Mouse (Mus musculus) spleen, embryonic (tissue): ENCODE data around the gene Slc39a13.
"Not testable (repeated sequence)": the region's sequence is repeated elsewhere in the genome, so short reads cannot be mapped to it uniquely, and the experiment has no call there.

ENCODE experiments used
- CTCF ChIA-PET: fragments of 350-600 bp; sonication (Branson Sonifier 250); formaldehyde crosslinking; loops from one replicate; lab custom pipeline; 2022; lab: Charles Lee

Slc39a13 gene

DNA sequence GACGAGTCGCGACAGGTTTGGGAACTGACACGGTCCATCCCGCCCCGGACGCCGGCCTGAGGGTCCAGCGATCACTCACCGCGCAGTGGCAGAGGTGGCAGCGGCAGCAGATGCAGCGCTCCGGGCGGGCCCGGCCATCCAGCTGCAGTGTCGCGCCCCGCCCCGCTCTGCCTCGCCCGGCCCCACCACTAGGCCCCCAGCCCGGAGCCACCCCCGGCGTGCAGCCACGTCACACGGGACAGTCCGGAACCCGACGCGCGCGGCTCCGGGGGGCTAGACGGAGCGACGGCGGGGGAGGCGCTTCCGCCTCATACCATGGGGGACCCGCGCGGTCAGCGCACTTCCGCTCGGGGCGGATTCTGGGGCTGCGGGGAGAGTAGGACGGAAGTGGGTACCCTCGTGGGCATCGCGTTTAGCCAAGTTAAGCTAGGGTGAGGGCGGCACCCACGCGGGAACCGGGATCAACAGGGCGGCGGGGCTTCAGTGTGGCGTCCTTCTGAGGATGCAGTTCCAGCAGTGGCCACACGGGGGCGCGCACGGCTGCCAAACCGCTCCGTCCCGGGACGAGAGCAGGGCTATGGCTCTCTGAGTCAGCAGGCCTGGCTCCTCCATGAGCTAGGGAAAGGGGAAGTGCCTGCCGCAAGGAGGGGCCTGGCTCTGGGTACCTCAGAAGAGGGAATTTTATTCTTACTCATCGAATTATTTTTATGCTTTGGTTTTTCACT is at the start of gene Slc39a13:
Gene Slc39a13, minus strand, starts transcription at position 342 of the 725 bp plus-strand sequence.
- CTCF ChIA-PET, result interaction anchor here (1.4 kb wide), 1 partner anchor 27 kb away, joined by 5 read pairs; no protein-coding TSS in a partner anchor

GRCm38 (mm10) chr2:91119551-91119950 is 49.3 kb upstream of the Slc39a13 start:
- CTCF ChIA-PET, result no interaction called here

DNA sequence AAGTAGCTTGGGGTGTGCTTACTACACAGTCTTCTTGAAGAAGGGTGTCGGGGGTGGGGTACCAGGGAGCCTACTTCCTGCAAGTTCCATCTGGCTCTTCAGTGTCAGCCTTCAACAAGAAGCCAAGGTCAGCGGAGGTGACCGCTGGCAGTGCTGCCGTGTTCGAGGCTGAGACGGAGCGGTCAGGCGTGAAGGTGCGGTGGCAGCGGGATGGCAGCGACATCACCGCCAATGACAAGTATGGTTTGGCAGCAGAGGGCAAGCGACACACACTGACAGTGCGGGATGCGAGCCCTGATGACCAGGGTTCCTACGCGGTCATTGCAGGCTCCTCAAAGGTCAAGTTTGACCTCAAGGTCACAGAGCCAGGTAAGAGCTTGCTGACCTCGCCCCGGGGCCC is 48.8 kb upstream of the Slc39a13 start:
- CTCF ChIA-PET, result no interaction called here

DNA sequence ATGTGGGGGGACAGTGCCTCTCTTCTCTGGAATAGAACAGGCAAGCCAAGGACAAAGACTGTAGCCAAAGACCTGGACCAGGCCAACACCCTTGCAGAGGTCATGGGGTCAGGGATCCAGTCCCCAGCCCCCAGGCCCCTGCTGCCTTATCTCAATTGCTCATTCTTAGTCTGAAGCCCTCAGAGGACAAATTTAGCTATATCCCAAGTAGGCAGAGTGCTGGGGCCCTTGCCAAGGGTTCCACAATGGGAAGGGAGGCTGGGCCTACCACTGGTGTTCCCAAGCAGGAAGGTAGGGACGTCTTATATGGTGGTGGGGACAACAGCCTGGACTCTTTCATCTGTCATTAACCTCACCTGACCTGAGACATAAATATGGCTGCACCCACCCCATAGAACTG is 48.4 kb upstream of the Slc39a13 start:
- CTCF ChIA-PET, result no interaction called here

DNA sequence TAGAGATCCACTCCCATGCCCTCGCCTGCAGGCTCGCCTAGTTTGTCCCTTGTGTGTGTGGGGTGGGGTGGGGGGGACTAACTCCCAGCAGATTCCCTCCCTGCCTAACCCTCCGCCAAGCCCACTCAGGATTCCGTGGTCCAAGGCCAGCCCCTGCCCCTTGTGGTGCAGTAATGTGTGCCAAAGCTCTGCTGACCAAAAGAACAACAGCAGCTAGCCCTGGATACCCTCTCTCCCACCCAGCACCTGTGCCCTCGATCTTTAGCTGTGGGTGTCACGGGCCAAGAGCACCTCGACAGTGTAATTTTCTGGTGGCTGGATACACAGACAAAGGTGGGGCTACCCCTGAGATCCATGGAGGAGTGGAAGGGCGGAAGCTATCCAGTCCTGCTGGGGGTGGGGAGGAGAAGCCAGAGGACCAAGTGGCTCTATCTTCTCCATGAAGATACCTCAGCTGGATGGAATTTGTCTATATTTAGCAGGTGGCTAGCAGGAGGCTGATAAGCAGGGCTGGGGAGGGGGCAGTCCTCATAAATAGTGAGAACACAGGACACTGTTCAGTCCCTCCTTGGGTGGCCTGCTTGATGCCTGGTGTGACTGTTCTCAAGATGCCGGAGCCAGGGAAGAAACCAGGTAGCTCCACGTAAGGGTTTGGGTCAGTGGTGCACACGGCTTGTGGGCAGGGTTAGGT is 47.5 kb upstream of the Slc39a13 start, which contains the start of gene Mybpc3:
Gene Mybpc3, plus strand, starts transcription at position 560 of the 691 bp plus-strand sequence.
- CTCF ChIA-PET, result no interaction called here

DNA sequence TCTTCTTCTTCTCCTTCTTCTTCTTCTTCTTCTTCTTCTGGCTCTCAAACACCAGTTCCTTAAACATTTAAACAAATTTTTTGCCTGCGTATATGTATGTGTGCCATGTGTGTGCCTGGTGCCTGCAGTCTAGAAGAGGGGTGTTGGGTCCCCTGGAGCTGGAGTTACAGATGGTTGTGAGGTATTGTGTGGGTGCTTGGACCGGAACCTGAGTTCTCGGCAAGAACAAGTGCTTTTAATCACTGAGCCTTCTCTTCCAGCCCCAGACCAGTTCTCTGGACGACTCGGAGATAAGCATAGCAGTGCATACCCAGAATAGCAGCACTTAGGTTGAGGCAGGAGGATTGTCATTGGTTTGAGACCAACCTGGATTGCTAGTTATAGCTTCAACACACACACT is 46.6 kb upstream of the Slc39a13 start:
- CTCF ChIA-PET, result no interaction called here

DNA sequence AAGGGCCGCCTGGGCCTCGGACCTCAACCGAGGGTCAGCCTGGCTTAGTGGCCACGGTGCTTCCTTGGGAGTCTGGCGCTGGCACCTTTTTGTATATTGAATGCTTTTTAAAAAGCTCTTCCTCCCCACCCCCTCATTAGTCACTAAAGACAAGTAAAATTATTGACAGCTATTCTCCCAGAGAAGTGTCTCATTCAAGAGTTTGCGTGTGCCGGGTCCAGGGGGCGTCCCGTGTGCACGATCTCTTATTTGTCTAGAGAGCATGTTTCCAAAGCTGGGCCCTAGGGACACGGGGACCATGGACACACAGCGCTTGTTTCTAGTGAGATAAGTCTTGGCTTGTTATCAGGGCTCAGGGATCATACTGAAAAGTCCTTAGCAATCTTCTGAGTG is 45.4 kb upstream of the Slc39a13 start:
- CTCF ChIA-PET, result interaction anchor here (0.6 kb wide), 1 partner anchor 189 kb away, joined by 3 read pairs; no protein-coding TSS in a partner anchor

DNA sequence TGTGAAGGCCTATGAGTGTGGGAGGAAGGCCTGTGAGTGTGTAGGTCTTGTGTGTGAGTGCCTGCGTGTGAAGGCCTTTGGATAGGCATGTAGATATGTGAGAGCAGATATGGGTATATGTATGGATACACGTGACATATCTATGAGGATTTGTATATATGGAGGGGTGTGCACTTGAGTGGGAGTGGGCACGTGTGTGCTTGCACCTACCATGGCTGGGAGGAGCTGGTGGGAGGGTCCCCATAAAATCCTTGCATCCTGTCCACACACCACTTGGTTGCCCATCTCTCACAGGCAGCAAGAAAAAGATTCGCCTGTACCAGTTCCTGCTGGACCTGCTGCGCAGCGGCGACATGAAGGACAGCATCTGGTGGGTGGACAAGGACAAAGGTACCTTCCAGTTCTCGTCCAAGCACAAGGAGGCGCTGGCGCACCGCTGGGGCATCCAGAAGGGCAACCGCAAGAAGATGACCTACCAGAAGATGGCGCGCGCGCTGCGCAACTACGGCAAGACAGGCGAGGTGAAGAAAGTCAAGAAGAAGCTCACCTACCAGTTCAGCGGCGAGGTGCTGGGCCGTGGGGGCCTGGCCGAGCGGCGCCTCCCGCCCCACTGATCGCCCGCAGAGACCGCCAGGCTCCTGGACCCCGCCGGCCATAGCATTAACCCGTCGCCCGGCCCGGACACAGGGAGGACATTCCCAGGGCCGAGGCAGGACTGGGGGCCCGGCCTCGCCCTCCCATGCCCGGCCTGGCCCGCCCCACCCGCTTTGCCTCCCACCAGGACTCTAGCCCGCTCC is 44.8 kb upstream of the Slc39a13 start:
- CTCF ChIA-PET, result no interaction called here

GRCm38 (mm10) chr2:91113852-91114251 is 43.6 kb upstream of the Slc39a13 start:
- CTCF ChIA-PET, result no interaction called here

DNA sequence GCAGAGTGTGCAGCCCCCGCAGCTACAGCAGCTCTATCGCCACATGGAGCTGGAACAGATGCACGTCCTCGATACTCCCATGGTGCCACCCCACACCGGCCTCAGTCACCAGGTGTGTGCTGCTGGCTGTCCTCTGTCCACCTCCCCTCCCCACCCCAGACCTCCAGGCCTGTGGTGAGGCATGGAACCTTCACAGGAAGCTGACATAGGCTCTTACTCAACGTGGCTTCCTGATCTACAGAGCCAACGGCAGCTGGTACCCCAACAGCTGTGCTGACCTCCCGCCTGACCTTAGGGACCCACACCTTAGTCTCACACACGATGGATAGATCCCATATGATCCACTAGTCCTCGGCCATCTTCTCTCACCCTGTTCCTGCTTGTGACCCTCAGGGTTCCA is 43.1 kb upstream of the Slc39a13 start:
- CTCF ChIA-PET, result interaction anchor here (0.6 kb wide), 1 partner anchor 29 kb away, joined by 7 read pairs; no protein-coding TSS in a partner anchor

- CTCF ChIA-PET, result interaction anchor here (0.6 kb wide), 1 partner anchor 29 kb away, joined by 7 read pairs; no protein-coding TSS in a partner anchor
Observed at GRCm38 (mm10) chr2:91112491-91112890, 42.3 kb upstream of the Slc39a13 start.

DNA sequence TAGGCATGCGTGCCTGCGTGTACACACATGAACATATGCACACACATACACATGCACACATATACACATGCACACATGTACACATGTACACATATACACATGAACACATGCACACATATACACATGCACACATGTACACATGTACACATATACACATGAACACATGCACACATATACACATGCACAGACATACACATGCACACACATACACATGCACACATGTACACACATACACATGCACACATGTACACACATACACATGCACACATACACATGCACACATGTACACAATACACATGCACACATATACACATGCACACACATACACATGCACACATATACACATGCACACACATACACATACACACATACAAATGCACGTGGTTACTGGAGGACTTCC is 41.6 kb upstream of the Slc39a13 start:
- CTCF ChIA-PET, result not testable (repeated sequence)

- CTCF ChIA-PET, result no interaction called here
Observed at GRCm38 (mm10) chr2:91110429-91110828, 40.2 kb upstream of the Slc39a13 start.

DNA sequence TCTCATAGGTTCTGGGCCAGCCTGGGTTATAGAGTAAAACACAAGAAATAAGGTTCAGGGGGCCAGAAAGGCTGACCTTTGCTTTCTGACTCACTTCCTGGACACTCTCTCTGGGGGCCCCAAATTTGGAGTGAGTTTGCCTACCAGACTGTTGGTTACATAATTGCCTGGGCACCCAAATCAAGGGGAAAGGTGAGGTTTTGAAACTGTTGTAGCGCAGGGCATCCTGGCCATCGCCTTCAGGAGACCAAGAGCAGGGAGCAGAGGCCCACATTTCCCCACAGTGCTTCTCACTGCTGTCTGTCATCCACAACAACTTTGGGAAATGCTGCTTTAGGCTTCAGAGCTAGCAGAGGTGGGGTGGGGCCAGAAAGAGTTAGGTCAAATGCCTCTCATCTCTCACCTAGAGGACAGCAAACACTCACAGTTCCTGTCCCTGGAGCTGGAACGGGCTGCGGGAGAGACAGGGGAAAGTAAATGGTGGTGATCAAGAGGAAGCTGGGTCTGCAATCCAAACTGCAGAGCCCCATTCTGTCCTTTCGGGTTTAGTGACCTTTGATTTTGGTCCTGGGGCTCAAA is 39.7 kb upstream of the Slc39a13 start:
- CTCF ChIA-PET, result no interaction called here

DNA sequence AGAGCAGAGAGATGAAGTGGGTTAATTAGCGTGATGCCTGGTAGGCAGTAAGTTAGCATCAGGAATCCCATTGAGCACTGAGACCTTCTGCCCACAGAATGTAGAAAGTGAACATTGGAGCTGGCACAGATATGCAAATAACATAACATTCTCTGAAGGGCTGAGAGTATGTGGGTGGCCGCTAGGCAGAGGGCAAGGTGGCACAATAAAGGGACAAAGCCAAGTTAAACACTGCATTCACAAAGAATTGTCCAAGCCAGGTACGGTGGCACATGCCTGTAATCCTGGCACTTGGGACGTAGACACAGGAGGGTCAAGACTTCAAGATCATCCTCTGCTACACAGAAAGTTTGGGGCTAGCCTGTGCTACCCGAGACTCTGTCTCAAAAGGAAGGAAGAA is 39.0 kb upstream of the Slc39a13 start:
- CTCF ChIA-PET, result interaction anchor here (1.2 kb wide), 1 partner anchor 19 kb away, joined by 8 read pairs; no protein-coding TSS in a partner anchor

DNA sequence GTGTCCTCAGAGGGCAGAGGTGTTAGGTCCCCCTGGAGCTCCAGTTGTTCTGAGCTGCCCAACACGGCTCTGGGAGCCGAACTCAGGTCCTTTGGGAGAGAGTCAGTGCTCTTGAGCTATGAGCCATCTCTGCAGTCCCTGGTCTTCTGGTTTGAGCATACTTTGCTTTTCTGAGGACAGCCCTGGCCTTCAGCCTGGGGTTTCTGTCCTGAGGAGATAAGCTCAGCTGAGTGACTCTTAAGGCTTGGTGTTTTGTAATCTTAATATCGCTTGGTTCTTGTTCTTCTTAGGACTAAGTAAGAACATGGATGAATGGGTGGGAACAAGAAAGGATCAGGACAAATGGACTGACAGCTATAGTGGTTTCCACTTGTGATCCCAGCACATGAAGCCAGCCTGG is 37.9 kb upstream of the Slc39a13 start:
- CTCF ChIA-PET, result interaction anchor here (0.7 to 1.2 kb wide), 3 partner anchors 21 to 358 kb away, joined by 3 to 8 read pairs (median 6); no protein-coding TSS in a partner anchor

DNA sequence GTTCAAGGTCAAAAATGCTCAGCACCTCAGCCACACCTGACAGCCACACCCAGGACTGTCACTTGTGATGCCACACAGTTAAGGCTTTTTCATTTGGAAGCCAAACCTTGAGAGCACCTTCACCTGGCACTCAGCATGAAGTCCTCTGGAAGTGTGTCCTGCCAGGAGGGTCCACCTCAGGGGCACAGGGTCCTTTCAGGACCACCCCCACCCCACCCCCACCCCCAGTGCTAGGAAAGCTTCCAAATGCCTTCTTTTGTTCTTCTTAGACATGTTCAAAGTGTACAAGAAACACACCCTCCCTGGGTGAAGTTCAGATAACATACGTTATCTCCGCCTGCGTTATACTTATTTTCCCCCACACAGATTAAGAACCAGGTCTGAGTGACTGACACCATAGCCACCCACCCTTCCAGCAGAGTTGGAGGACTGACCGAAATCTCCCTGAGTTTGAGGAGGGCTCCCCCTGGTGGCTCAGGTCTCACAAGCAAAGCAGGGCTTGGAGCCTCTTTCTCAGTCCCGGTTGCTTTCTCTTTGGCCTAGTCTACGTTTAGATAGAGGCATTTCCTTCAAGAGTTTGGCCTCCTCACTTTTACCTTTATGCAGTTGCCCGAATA is 31.0 kb upstream of the Slc39a13 start:
- CTCF ChIA-PET, result no interaction called here

- CTCF ChIA-PET, result no interaction called here
Observed at GRCm38 (mm10) chr2:91098156-91098555, 27.9 kb upstream of the Slc39a13 start.

DNA sequence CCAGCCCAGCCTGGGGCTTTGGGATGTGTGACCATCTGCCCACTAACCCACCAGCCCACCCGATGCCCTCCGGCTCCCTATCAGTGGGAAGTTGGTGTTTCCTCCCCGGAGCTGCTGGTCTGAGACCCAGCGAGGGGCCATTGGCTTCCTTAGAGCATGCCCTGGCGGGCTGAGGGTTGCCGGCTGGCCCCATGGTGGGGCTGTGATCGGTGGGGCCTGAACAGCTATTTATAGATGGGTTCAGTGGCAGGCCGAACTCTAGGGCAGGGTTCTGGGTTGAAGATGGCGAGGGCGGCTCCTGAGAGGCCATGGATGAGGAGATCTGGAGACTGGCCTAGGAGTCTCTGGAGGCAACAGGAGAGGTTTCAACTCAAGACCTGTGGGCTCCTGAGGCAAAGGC is 26.8 kb upstream of the Slc39a13 start:
- CTCF ChIA-PET, result interaction anchor here (1.1 to 1.4 kb wide), 2 partner anchors 13 to 26 kb away, joined by 3 to 5 read pairs; partner anchors contain the start of gene Slc39a13

GRCm38 (mm10) chr2:91096524-91096923 is 26.3 kb upstream of the Slc39a13 start:
- CTCF ChIA-PET, result interaction anchor here (1.4 kb wide), 1 partner anchor 26 kb away, joined by 5 read pairs; the partner anchor contains the start of gene Slc39a13

GRCm38 (mm10) chr2:91090827-91091226 is 20.6 kb upstream of the Slc39a13 start:
- CTCF ChIA-PET, result interaction anchor here (1.4 kb wide), 1 partner anchor 10 kb away, joined by 7 read pairs; no protein-coding TSS in a partner anchor
